Mouse (Mus musculus) kidney, postnatal 4 days (tissue): Measurements from ENCODE around the gene Iqcd.

Experiments used
- DNase-seq, 2 experiments: peaks; one replicate each; pipeline ENCODE4 v3.0.0; 2021; ENCODE audit warnings: mixed read lengths in 2 of 2

Iqcd gene

DNA sequence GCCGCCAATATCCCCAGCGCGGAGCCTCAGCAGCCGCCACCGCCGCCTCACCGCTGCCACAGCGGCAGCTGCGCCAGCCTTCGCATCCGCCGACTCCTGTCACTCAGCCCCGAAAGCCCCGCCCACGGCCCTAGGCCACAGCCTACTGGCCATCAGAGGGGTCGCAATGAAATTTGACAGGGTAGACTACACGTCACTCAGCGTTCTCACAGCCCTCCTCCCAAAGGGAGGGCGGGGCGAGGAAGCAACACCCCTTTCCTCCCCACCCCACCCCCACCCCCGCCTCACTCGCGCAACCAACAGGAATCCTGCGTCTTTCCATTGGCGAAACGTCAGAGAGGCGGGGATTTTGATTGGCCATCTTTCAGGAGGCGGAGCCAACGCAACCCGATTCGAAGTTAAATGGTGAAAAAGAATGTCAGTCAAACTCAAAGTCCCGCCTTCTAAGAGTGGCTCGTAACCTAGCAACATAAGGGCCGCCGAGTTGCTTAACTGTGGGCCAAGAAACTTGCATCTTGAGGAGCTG lies at the start of gene Iqcd, which contains the start of gene Tpcn1:
Gene Iqcd, plus strand, starts transcription at position 448 of the 526 bp plus-strand sequence.
Gene Tpcn1, minus strand, starts transcription at position 105 of the 526 bp plus-strand sequence.
- peak; percentile 100 for DNase-seq

DNA sequence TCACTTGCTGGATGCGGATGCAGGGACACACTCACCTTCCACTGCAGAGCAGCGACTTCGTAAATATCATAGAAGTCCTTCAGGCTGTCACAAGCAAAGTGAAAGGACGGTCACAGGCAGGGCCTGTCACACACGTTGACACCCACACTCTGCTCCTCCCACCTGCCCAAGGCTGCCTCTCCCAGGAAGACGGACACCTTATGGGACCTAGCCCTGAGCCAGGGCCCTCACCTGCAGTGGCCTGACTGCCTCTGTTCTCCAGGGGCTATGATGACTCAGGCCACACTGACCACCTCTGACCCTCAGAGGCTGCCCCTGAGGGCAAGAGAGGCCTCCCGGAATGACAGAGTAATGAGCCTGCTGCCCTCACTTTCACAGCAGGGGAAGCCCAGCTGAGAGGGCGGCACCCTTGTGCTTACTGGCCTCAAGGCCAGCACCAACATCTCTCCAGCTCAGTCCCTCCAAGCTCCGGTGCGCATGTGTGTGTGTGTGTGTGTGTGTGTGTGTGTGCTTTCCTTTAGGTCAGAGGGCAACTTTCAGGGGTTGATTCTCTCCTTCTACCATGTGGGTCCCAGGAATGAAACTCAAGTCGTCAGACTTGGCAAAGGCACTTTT lies 40.5 kb upstream of the Iqcd start:
- no peak for DNase-seq

DNA sequence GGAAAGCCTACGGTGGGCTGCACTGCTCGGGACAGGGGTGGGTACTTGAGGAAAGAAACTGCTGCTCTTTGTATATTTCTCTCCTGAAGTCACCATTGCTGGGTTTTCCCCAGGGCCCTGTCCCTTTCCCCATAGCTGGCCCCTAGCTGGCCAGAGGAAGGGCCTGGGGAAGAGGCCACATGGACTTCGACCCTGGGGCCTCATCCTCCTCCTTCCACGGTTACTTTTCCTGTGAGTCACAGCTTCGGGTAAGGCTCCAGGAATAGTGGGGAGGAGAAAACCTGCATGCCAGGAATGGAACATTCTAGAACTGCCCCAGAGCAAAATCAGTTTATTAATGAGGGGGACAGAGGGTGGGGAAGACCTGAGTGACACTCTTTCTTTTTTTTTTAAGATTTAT lies 38.7 kb upstream of the Iqcd start:
- no peak for DNase-seq

DNA sequence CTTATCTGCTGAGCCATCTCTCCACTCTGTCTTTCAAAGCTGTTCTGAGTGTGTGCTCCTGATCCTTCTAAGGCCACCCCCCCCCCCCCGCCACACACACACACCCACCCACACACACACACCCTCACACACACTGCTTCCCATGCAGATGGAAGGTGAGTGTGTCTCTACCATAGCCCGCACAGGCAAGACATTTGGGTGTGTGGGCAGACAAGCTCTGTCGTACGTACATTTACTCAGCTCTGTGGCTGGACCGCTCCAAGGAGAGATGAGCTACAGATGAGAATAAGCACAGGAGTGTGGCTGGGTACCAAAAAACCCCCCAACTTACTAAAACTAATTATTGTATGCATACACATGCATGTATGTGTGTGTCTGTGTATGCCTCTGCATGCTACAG lies 38.1 kb upstream of the Iqcd start:
- no peak for DNase-seq

DNA sequence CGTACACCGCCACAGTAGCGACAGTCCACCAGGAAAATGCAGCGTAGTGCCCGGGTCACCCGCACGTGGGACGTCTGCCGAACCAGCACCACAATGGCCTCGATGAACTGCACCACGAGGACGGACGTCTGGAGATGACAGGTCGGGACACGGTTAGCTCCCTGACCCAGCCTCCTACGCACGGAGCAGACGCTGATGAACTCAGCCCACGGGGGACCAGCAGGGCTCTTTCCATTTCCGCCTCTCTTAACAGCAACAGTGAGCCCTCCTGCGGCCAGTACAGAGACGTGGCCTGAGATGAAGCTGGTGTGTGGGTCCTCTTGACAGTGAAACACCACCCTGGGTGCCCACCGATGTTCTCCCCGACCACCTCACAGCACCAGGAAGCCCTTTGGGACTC lies 32.9 kb upstream of the Iqcd start:
- DNase-seq: no peak

DNA sequence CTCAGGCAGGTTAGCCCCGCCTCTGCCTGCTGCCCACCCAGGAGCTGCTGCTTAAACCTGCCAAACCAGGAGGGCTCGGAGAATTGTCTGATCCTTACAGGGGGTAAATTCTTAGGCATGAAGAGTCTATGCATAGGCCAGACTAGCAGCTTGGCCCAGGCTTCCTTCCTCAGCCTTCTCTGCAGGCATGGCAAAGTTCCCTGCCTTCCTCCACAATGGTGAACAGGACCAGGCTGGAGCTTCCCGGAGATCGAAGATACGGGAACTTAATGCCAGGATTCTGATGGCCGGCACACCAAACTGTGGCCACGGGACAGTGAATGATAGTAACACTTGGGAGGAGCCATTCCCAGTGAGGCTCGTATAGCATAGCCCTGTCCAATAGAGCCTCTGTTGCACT lies 30.8 kb upstream of the Iqcd start:
- no peak for DNase-seq

DNA sequence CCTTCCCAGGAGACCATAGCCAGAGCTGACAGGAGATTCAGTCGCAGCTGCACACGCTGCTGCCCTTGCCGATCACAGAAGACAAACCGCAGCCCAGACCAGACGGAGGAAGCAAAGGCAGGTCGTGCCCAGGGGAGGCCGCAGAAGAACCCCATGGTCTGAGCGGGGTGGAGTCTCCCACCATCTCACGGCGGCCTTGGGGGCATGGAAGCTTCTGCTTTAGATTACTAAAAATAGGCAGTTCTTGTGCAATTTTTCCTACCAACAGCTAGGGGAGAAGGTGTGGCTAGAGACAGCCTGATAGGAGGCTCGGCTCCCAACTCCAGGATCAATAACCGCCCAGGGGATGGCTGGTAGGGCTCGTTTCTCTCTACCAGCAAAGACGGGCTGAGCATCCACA lies 30.1 kb upstream of the Iqcd start:
- no peak for DNase-seq

DNA sequence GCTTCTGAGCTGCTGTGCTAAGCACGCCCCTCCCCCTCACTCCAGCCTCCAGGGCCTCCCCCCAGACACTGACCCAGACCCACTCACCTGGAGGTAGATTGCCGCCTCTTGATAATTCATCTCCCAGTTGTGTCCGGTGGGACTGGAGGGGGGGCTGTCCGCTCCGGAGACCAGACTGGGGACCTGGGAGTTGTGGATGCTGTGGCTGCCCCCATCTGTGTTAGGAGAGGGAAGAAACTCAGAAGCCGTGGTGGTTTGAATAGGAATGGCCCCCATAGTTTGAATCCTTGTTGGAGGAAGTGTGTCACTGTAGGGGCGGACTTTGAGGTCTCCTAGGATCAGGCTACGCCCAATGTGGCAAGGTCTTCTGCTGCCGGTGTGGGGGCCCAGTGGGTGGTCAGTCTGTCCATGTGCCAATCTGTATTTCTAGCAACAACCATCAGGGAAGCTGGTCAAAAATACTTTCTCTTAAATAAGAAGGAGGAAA lies 28.6 kb upstream of the Iqcd start:
- peak; percentile 47 to 63 for DNase-seq

DNA sequence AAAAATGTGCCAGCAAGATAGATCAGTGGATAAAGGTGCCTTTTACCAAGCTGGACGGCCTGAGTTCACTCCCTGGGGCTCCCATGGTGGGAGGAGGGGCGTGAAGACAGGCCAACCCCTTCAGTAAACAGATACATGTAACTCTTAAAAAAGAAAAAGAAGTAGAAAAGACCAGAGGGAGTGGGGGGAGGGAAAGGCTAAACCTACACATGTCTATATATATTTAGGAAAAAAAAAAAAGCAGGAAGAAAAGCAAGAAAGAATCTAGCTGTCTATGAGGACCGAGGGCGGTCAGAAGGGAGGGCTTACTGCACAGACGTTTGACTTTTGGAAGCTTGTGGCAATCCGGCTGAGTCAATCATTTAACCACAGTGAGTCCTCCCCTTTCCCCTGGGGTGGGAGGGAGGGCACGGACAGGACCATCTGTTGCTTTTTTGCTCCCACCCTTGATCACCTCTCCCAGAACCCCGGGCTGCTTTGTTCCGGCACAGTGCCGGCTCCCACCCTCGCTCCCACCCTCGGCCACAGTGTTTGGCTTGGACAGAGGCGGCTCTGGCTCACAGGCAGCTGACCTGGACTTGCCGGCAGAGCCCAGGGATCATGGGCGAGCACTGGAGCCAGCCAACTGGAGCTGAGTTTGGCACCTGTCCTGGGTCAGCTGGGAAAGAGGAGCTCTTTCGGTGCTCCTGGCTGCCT lies 28.1 kb upstream of the Iqcd start:
- peak; percentile 83 to 90 for DNase-seq

DNA sequence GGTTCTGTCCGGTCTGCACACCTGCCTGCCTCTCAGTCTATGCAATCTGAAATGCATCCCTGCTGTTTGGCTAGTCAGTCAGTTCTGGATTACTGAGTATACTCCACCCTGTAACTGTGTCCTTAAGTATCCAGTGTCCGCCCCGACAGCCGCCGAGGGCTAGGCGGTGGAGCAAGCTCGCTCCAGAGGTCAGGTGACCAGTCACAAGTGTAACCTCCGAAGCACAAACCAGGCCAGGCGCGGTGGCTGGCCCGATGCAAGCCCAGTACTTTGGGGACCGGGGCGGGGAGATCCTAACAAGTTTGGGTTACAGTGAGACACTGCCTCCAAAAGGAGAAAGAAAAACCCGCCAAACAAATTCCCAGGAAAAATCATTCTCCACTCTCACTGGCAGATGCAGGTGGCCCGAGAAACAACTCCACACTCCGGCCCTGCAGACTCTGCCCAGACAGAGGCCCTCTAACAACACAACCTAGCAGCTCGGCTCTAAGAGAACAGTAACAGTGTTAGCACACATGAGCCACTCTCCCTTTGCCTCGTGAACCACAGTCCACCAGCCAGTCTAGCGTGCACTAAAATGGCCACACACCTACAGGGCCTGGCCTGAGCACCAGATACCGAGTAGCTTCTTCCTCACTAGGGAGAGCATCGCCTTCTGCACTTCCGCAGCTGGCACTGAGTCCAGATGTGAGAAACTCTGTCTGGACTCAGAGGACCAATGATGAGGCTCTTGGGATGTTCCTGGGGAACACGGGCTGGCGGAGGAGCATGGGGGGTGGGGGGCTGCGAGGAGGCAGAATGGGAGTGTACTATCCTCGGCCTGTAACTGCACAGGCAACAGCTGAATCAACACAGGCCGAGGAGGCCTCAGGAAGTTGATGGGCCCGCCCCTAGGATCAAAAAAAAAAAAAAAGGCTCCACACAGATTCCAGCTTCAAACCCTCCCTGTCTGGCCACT lies 25.6 kb upstream of the Iqcd start:
- peak; percentile 79 to 86 for DNase-seq

DNA sequence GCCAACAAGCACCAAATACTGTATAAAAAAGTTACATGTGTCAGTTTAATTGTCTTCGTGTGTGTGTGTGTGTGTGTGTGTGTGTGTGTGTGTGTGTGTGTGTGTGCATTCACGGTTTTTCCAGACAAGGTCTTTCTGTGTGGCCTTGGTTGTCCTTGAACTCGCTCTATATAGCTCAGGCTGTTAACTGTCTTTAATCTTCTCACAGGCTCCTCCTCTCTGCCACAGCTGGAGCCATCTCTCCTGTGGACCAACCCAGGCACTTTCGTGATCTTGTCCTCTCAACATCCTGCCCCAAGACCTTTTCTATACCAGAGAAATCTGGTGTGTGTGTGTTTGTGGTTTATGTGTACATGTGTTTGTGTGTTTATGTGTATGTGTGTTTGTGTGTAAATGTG lies 24.9 kb upstream of the Iqcd start:
- DNase-seq: no peak

DNA sequence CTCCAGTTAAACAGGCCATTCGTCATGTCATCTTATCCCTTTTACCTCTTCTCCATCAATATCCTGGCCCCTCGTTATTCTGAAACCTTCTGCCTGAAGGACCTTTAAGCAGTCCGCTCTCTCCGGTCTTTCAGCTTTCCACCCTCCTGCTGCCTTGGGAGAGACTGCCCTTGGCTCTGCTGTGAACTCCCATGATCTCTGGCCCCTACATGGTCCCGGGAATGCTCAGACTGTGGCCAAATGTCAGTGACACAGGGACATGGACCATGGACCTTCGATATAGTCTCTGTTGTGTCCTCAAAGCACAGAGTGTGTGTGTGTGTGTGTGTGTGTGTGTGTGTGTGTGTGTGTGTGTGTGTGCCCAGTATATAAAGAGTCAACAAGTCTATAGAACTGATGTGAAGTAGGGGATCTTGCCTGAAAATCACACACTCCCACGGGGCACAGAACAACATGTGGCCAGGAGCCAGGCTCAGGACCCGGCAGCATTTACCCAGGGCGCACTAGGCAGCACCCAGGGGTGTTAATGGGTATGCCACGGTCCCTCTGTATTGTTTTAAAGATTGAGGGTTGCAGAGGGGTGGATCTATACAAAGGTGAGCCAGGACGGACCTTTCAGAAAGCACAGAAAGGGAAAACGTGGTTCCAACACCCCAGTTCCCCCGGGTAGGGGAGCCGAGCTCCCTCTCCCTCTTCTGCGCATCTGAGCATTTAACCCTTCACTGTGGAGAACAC lies 23.5 kb upstream of the Iqcd start:
- DNase-seq: no peak

DNA sequence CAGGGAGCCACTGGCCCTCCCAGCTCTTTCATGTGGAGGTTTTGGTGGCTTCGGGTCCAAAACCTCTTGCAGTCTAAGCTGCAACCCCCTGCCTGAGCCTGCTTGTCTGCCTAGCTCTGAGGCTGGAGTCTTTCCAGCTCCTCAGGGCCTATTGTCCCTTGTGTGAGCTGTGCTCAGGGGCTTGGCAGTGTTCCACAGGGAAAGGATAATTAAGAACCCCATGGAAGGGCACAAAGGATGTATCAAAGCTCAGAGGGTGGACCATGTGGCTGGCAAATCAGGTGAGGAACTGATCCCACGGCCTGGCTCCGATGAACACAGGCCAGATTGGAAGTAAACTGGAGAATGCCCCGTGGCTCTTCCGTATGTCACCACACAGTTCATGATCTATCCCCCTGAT lies 22.7 kb upstream of the Iqcd start:
- DNase-seq: peak; percentile 38 to 58

DNA sequence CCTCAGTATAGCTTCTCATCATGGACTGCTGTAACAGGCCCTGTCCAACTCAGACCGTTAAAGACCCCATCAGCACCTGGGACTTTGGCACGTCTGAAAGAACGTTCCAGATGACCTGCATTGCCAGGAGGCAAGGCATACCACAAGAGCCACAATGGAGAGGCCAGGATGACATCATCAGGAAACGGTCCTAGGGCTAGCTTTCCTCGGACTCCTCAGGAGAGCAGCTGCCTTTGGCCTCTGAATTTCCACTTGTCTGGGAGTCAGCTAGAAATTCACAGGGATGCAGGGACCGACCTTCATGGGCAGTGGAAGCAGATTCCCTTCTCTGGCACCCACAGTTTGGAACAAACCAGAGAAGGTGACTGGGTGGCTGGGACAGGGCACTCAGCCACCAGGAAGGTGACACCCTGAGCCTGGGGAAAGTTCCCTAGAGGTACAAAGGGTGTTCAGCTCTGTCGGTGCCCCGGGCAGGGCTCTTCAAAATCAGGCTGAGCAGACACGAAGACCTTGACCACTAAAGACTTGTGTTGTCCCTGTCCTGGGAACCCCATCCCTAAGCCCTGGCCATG lies 22.0 kb upstream of the Iqcd start:
- peak in 1 of 2 experiments; percentile 21 for DNase-seq

DNA sequence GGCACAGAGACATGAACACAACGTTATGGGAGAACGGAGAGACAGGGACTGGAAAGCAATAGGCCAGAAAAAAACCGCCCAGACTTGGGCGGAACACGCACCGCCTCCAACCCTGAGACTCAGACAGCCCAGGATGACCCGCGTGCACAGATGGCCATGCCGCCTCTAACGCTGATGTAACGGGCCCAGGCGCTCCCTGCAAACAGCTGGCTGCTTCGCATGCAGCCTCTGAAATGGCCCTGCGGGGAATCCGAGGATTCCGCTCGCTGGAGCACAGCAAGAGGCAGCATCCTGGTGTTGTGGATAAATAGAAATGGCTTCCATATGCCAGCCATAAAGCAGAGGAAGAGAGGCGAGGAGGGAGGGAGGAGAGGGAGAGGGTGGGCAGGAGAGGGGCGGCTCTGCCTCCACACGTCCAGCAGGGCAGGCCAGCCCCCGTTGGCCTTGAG lies 21.5 kb upstream of the Iqcd start:
- DNase-seq: peak; percentile 70 to 80

DNA sequence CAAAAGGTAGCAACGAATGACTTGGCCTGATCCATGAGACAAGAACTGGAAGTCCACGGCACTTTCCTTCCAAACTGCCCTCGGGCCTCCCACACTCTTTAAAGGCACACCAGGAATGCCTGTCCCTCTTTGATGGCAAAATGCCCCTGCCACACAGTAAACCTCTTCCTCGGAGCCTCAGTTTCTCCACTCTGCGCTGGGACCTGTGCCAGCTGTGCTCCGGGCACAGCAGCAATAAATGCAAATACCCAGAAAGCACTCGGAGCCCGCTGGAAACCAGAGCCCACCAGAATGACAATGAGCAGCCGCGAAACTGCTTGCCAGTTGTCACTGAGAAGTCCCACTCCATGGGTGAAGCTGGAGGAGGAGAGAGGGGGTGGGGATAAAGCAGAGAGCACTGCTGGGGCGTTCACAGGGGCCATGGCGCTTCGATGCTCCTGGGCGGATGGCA lies 21.0 kb upstream of the Iqcd start:
- DNase-seq: no peak

DNA sequence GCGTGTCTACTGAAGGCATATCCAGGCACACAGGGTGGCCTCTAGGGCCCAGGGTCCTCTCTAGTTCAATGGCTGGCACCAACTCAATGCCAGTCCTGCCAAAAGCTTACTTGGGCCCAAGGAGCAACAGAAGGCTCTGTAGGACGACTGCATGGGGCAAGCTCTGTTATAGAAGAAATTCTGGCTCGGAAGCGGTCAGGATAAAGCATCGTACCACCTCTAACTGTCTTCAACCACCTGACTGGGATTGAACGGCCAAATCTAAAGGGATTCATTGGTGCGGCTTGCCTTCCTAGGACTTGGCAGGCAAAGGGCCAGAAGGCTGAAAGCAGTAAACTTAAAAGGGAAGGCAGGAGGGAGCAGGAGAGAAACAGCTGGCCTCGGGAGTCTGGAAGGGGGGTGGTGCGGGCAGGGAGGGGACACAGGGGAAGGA lies 20.5 kb upstream of the Iqcd start:
- DNase-seq: no peak

DNA sequence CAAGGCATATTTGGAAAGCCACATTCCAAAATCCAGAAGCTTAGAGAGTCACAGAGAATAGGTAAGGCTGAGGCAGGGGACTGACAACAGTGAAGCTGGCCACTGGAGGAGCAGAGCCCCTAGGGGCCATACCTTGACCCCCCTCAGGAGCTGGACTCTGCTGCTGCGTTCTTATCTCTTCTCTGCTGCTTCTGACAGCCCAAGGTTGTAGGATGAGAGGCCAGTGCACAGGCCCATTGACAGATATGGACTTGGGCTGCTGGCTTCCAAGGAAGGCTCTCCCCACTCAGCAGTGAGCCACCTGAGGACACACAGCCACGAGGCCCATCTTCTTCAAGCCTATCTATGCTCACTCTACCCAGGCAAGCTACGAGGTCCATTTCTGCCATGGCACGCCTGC lies 19.9 kb upstream of the Iqcd start:
- DNase-seq: no peak

DNA sequence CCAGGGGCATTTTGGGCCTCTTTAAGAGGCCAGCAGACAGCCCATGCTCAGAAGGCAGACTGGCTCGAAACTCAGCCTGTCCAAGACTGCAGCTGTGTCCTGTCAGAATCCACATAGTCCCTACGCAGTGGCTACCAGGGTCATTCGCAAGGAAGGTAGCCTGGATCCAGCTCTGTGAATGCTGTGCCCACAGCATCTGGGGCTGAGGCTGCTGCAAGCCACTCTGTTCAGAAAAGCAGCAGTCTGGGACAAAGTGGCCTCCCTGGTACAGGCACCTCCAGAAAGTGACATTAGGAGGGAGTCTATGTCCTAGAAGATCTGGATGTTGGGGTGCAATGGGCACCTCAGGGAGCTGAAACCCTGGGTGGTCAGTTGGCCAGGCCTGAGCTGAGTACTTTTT lies 19.0 kb upstream of the Iqcd start:
- DNase-seq: no peak

DNA sequence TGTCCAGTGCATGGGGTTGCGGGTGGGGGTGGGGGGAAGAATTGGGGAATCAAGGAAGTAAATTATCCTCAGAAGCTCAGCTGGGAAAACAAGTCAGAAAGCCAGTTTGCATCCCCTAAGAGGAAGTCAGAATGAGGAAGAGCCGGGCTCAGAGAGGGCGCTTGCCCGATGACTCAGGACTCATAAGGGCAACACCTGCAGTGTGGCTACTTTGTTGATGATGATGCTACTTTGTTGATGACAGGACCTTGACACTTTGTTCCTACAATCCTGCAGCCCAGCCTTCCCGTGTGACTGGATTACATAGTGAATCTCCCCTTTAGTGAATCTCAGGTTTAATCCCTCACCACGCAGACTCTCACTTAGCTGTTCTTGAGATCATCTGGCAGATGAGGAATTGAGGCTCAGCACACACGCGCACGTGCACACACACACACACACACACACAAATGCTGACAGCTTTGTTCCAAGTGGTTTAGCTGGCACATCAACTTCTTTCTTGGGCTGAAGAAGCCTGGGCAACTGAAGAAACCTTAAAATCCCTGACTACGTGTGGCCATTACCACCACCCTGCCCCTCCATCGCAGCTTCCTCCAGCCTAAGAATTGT lies 18.4 kb upstream of the Iqcd start:
- no peak for DNase-seq

DNA sequence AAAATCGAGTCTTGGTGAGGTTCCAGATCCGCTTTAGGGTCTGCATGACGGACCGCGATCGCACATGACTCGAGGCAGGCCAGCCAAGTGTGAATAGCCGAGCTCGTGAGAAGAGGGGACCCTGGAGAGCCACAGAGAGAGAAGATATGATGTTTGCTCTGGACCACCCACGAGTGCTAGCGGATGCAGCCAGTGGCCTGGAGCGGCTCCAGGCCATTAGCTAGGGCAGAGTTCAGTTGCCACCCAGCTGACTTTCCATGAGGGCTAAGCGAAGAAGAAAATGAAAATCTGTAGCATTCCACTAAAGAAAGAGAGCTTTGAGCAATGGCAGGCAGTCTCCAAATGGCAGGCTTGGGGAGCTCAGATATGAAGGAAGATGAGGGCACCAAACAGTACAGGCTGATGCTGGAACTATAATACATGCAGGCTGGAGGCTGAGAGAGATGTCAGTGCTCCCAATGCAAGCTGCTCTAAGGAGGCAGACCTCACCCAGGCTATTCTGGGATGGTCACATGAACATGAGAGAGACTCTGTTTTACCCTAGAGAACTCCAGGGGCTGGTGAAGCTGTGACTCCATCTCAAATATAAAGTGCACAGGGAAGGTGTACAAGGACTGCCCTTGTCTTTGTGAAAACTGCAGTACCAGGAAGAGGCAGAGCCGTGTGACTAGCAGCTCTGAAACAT lies 17.6 kb upstream of the Iqcd start:
- DNase-seq: peak; percentile 69 to 78
